Mouse (Mus musculus): ENCODE measurements around the gene Osbpl7. TPM values are rescaled to one million over a fixed set of nuclear protein-coding genes. Genes with fewer than 3 reads are reported as not detected.

Gene Osbpl7
- polyA plus RNA-seq, 1 experiment, result 26.5 TPM

- TF ChIP-seq CTCF (IDR thresholded peaks at IDR 0.05; ENCODE audit: borderline replicate concordance, insufficient read depth, low read depth, low read length) (no peak), POLR2A (IDR thresholded peaks at IDR 0.05; ENCODE audit: borderline replicate concordance, insufficient read depth, low read length) (no peak)
- 85% methylated on average over 9 of the region's 9 CpGs for WGBS
- Histone ChIP-seq H3K4me3 (replicated peaks; ENCODE audit: insufficient read depth, low read depth, low read length) (no peak overlapping the region), H3K4me1 (ENCODE audit: control insufficient read depth, insufficient read depth, low read length) (no peaks in the 10 kb centered on the region), H3K27ac (ENCODE audit: insufficient read depth, low read length) (no peak overlapping the region), H3K27me3 (ENCODE audit: control insufficient read depth, insufficient read depth, low read length) (peaks cover 2% of the 10 kb centered on the region; the same call in 1 of the 2 replicates)
- DNase-seq, result no peak
Observed at GRCm38 (mm10) chr11:97112519-97113125, 62.2 kb downstream of the Osbpl7 start.

- no peak for DNase-seq
- no peaks in the 10 kb centered on the region for H3K4me1 ChIP-seq (ENCODE audit: control insufficient read depth, insufficient read depth, low read length)
- no peak within 1 kb of the TSS for H3K27ac ChIP-seq (ENCODE audit: insufficient read depth, low read length)
- no peak within 1 kb of the TSS for H3K4me3 ChIP-seq (replicated peaks; ENCODE audit: insufficient read depth, low read depth, low read length)
- peaks cover 2% of the 10 kb centered on the region; the same call in 1 of the 2 replicates for H3K27me3 ChIP-seq (ENCODE audit: control insufficient read depth, insufficient read depth, low read length)
- 1% methylated on average over 87 of the region's 87 CpGs for WGBS
- no peak for TF ChIP-seq POLR2A (IDR thresholded peaks at IDR 0.05; ENCODE audit: borderline replicate concordance, insufficient read depth, low read length)
- no peak for TF ChIP-seq CTCF (IDR thresholded peaks at IDR 0.05; ENCODE audit: borderline replicate concordance, insufficient read depth, low read depth, low read length)
Observed at GRCm38 (mm10) chr11:97114671-97115601, 64.5 kb downstream of the Osbpl7 start, which contains the start of gene Tbx21. TSS of gene Tbx21 (minus strand) at chr11:97115331.

GRCm38 (mm10) chr11:97115797-97116196 lies 65.4 kb downstream of the Osbpl7 start:
- Histone ChIP-seq H3K4me3 (replicated peaks; ENCODE audit: insufficient read depth, low read depth, low read length) (no peak overlapping the region), H3K27me3 (ENCODE audit: control insufficient read depth, insufficient read depth, low read length) (peaks cover 2% of the 10 kb centered on the region; the same call in 1 of the 2 replicates), H3K4me1 (ENCODE audit: control insufficient read depth, insufficient read depth, low read length) (no peaks in the 10 kb centered on the region), H3K27ac (ENCODE audit: insufficient read depth, low read length) (no peak overlapping the region)
- 17% methylated on average over 11 of the region's 11 CpGs for WGBS
- no peak for DNase-seq
- no peak for TF ChIP-seq POLR2A (IDR thresholded peaks at IDR 0.05; ENCODE audit: borderline replicate concordance, insufficient read depth, low read length)
- TF ChIP-seq CTCF (IDR thresholded peaks at IDR 0.05; ENCODE audit: borderline replicate concordance, insufficient read depth, low read depth, low read length), result no peak

Other genes with a start within 250 kb of the Osbpl7 start
- 183 and 215 TPM in 2 replicates for gene Nfe2l1, start 220.7 kb upstream of the Osbpl7 start, polyA plus RNA-seq (2012; rRNA removed)
- 9.5 and 10.9 TPM in 2 replicates for gene Copz2, start 200.8 kb upstream of the Osbpl7 start, polyA plus RNA-seq (2012; rRNA removed)
- 40.7 and 41.2 TPM in 2 replicates for gene Cdk5rap3, start 134.1 kb upstream of the Osbpl7 start, polyA plus RNA-seq (2012; rRNA removed)
- not detected in 2 replicates for gene Prr15l, start 122.5 kb upstream of the Osbpl7 start, polyA plus RNA-seq (2012; rRNA removed)
- 55.4 and 59.5 TPM in 2 replicates for gene Pnpo, start 106.6 kb upstream of the Osbpl7 start, polyA plus RNA-seq (2012; rRNA removed)
- gene Sp2, start 67.7 kb upstream of the Osbpl7 start, polyA plus RNA-seq (2012; rRNA removed), result 15.4 and 18.4 TPM in 2 replicates
- gene Sp6, start 37.2 kb upstream of the Osbpl7 start, polyA plus RNA-seq (2012; rRNA removed), result 1.4 and 2.1 TPM in 2 replicates
- gene Scrn2, start 20.7 kb upstream of the Osbpl7 start, polyA plus RNA-seq (2012; rRNA removed), result 12.2 and 13.9 TPM in 2 replicates
- gene Lrrc46, start 9.2 kb upstream of the Osbpl7 start, polyA plus RNA-seq (2012; rRNA removed), result 1.2 and 1.4 TPM in 2 replicates
- 83.5 and 88.5 TPM in 2 replicates for gene Mrpl10, start 9.1 kb upstream of the Osbpl7 start, polyA plus RNA-seq (2012; rRNA removed)
- 0.03 TPM in 2 replicates for gene Tbx21, start 64.7 kb downstream of the Osbpl7 start, polyA plus RNA-seq (2012; rRNA removed)
- 94.3 and 97.7 TPM in 2 replicates for gene Tbkbp1, start 100.9 kb downstream of the Osbpl7 start, polyA plus RNA-seq (2012; rRNA removed)
- gene Kpnb1, start 137.3 kb downstream of the Osbpl7 start, polyA plus RNA-seq (2012; rRNA removed), result 82.0 and 83.9 TPM in 2 replicates
- gene Npepps, start 230.0 kb downstream of the Osbpl7 start, polyA plus RNA-seq (2012; rRNA removed), result 97.4 and 103 TPM in 2 replicates